Comparison of ENCODE assay signal across 1 mouse cellular context in the genomic region with DNA sequence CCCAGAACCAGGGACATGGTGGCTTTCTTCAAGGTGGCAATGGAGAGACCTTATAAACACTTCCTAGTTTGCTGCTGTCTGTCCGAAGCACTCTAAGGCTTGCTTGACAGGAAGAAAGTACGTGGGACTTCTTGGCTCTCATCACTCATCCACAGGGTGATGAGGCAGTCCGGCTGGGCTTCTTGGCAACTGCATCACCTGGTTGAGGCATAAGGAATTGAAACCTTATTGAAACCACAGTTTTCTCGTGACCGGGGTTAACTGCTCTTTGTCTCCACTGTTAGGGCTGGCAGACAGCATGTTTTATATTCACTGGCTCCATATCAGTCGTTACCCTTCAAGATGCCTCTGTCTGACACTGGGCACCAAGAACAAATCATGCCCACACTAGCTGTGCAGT.
TF ChIP-seq lines count a peak whose summit lies in the region.

No protein-coding gene starts in this region.

TF ChIP-seq in CH12.LX, 34 proteins besides CTCF, POLR2A, EP300 and RAD21 (continued from another document):
- TF ChIP-seq MAFK (IDR thresholded peaks at IDR 0.05; ENCODE audit: insufficient replicate concordance, low read length) (0 out of 2 replicates have a peak, but pooled peaks have one; percentile 47), RCOR1 (conservative IDR thresholded peaks at IDR 0.05; ENCODE audit: low read depth, low read length) (no peak), ZMIZ1 (IDR thresholded peaks at IDR 0.05; ENCODE audit: low read depth, low read length) (no peak), ETS1 (conservative IDR thresholded peaks at IDR 0.05; ENCODE audit: low read depth, low read length) (peak; percentile 49; the same call in 1 of the 2 replicates), IRF4 (IDR thresholded peaks at IDR 0.05; ENCODE audit: low read depth, low read length) (peak; percentile 90), TBP (conservative IDR thresholded peaks at IDR 0.05; ENCODE audit: low read depth, low read length) (peak; percentile 82; the same call in 1 of the 2 replicates), TCF12 (IDR thresholded peaks at IDR 0.05; ENCODE audit: low read depth, low read length) (peak; percentile 52), BHLHE40 (IDR thresholded peaks at IDR 0.05; ENCODE audit: low read depth, low read length) (peak; percentile 95)
